Mouse (Mus musculus) duodenum, adult 2 months (tissue): ENCODE results near the gene Ptpn9. TPM values are rescaled to one million over a fixed set of nuclear protein-coding genes. Genes with fewer than 3 reads are reported as not detected.

Source experiments
- polyA plus RNA-seq: library from polyadenylated mRNA; depleted of rRNA; stranded (reverse); fragments of >200 nt; gene quantifications from 2 replicates; pipeline ENCODE4 v1.2.3, GENCODE M21; 2012; ENCODE audit warnings: low replicate concordance; rRNA removed

The Ptpn9 gene
- polyA plus RNA-seq: 16.5 and 30.9 TPM in 2 replicates

DNA sequence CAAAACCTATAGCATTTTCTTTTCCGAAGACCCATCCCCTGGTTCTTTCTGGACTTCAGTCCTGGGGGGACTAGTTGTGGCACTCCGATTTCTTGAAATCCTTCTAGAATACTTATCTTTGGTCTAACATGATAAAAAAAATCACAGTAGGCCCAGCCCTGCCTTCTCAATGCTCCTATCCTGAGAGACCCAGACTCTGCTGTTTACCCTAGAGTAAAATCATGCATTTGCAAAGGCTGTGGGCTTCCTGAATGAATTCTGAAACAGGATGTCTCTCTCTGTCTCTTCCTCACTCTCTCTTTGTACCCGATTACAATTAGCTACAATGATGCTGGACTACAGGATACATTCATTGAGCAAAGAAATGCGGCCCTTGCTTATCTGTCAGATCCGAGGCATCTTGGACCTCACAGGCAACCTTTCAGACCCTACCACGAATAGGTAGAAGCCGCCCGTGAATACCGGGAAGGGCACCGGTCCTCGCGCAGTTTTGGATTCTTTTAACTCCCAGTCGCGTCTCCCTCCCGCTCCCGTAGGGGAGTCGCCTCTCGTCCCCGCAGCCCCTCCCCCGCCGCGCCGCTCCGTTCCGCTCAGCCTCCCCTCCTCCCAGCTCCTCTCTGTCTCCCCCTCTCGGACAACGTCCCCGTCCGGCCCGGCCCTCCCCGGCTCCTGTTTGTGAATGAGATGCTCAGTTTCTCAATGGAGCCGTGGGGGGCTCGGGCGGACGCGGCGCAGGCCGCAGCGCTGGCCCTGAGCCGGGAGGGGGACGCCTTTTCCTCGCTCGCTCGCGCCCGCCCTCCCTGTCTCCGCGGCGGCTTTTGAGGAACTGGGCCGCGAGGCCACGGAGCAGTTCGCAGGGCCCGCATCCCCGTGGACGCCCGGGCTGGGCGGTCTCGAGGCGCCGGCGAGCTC is at the start of gene Ptpn9:
Ptpn9 (plus strand) TSS at position 638 of the 912 bp plus-strand sequence.

DNA sequence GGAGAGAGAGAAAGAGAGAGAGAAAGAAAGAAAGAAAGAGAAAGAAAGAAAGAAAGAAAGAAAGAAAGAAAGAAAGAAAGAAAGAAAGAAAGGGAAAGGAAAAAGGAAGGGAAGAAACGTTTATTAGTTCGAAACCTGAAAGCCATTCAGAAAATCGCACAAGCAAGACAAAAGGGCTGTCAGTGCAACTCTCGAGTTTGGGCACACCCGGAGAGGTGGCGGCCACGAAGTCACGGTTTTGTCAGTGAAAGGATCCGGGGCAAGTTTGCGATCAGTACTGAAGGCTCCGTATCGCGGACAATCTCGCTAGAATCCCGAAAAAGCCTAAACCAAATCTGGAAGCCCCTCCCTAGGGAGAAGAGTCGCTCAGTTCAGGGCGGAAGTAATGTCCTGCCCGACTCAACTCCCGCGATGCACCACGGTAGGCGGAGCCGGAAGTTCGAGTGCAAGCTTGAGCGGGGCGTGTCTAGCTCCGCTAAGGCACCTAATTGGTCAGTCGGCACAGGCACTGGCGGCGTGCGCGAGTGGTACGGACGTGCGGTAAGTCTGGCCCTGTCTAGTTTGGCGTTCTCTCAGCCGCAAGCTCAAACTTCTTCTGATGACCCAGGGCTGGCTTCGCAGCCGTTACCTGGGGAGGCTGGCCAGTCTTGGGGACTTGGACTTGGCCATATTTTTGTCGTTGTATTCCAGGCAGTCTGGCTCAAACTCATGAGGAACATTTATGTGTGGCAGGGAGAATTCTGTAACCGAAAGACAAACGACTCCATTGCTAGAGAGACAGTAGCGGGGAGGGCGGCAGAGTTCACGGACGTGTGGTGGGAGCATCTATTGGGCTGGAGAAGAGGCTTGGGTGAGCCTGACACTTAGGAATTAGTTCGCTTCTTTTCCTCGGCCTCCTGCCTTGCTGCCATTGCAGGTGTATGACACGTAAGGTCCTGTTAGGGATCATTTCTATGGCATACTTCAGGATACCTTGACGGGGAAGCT is 44.0 kb upstream of the Ptpn9 start, which contains the start of gene Snupn:
Snupn (plus strand) TSS at position 465 of the 987 bp plus-strand sequence.

DNA sequence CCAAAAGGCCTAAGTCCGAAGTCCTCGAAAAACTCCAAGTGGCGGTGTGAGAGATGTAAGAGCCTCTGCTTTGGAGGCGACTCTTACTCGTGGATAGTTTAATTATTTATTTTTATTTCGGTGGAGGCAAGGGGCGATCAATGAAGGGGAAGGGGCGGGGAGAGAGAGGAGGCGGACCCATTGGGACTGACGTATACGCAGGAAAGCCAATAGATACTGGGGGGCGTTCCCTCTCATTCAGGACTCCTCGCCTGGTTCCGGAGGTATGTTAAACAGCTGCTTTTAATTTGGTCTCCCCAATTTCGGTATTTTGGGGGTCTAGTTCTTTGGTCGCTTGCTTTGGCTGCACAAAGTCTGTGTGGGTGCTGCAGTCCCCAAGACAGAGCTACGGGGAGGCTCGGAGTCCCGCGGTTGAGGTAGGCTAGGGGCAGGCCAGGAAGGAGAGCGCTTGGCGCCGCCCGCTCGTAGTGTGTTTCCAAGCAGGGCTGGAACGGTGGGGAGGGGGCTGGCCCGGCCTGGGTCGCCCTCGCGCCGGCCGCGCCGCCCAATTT is 77.2 kb downstream of the Ptpn9 start, which contains the start of gene Sin3a:
Sin3a (plus strand) TSS at position 240 of the 551 bp plus-strand sequence.

Other genes with a start within 250 kb of the Ptpn9 start
- gene Lingo1, start 198.5 kb upstream of the Ptpn9 start, polyA plus RNA-seq: 0.27 and 0.86 TPM in 2 replicates
- gene Odf3l1, start 130.2 kb upstream of the Ptpn9 start, polyA plus RNA-seq: 1.3 and 2.3 TPM in 2 replicates
- gene Cspg4, start 129.9 kb upstream of the Ptpn9 start, polyA plus RNA-seq: 9.4 and 11.6 TPM in 2 replicates
- 2.5 and 4.4 TPM in 2 replicates for gene Snx33, start 66.6 kb upstream of the Ptpn9 start, polyA plus RNA-seq
- gene Imp3, start 57.4 kb upstream of the Ptpn9 start, polyA plus RNA-seq: 180 and 256 TPM in 2 replicates
- gene Snupn, start 44.0 kb upstream of the Ptpn9 start, polyA plus RNA-seq: 1.1 and 1.7 TPM in 2 replicates
- gene Sin3a, start 77.1 kb downstream of the Ptpn9 start, polyA plus RNA-seq: 31.7 and 34.0 TPM in 2 replicates
- 144 and 164 TPM in 2 replicates for gene Man2c1, start 135.8 kb downstream of the Ptpn9 start, polyA plus RNA-seq
- 8.3 and 12.8 TPM in 2 replicates for gene Neil1, start 153.4 kb downstream of the Ptpn9 start, polyA plus RNA-seq
- 160 and 215 TPM in 2 replicates for gene Commd4, start 163.4 kb downstream of the Ptpn9 start, polyA plus RNA-seq
- not detected in 2 replicates for gene Trcg1, start 241.6 kb downstream of the Ptpn9 start, polyA plus RNA-seq